Mouse (Mus musculus): Measurements from ENCODE around the gene Mt4.
"Not testable (repeated sequence)": the region's sequence is repeated elsewhere in the genome, so short reads cannot be mapped to it uniquely, and the experiment has no call there.

Mt4 gene

GRCm38 (mm10) chr8:94132096-94132495 is 4.9 kb upstream of the Mt4 start:
- DNase-seq (ENCODE audit: inconsistent age in 2 of 2, low spot score in 1 of 2), result no peak

GRCm38 (mm10) chr8:94134601-94135000 is 2.4 kb upstream of the Mt4 start:
- not testable (repeated sequence) for DNase-seq (ENCODE audit: inconsistent age in 2 of 2, low spot score in 1 of 2)

- no peak for DNase-seq (ENCODE audit: inconsistent age in 2 of 2, low spot score in 1 of 2)
These were observed 1.4 kb upstream of the Mt4 start for GRCm38 (mm10) chr8:94135556-94135955.

GRCm38 (mm10) chr8:94136192-94136591 is 805 bp upstream of the Mt4 start:
- no peak for DNase-seq (ENCODE audit: inconsistent age in 2 of 2, low spot score in 1 of 2)

GRCm38 (mm10) chr8:94140266-94140795 is 3.3 kb downstream of the Mt4 start:
- peak in 1 of 2 experiments; percentile 69 for DNase-seq (ENCODE audit: inconsistent age in 2 of 2, low spot score in 1 of 2)

- DNase-seq (ENCODE audit: inconsistent age in 2 of 2, low spot score in 1 of 2), result no peak
These were observed 11.2 kb downstream of the Mt4 start for GRCm38 (mm10) chr8:94148236-94148635.

- DNase-seq (ENCODE audit: inconsistent age in 2 of 2, low spot score in 1 of 2), result no peak
These were observed 13.9 kb downstream of the Mt4 start for GRCm38 (mm10) chr8:94150925-94151324.

- peak; percentile 40 to 71 for DNase-seq (ENCODE audit: inconsistent age in 2 of 2, low spot score in 1 of 2)
These were observed 15.7 kb downstream of the Mt4 start, which contains the start of gene Mt3 for GRCm38 (mm10) chr8:94152513-94153300. Mt3 (plus strand) TSS chr8:94152607.

- no peak for DNase-seq (ENCODE audit: inconsistent age in 2 of 2, low spot score in 1 of 2)
These were observed 16.5 kb downstream of the Mt4 start for GRCm38 (mm10) chr8:94153451-94153850.

- no peak for DNase-seq (ENCODE audit: inconsistent age in 2 of 2, low spot score in 1 of 2)
These were observed 17.5 kb downstream of the Mt4 start for GRCm38 (mm10) chr8:94154537-94154936.

- no peak for DNase-seq (ENCODE audit: inconsistent age in 2 of 2, low spot score in 1 of 2)
These were observed 19.1 kb downstream of the Mt4 start for GRCm38 (mm10) chr8:94156092-94156491.

GRCm38 (mm10) chr8:94165772-94166171 is 28.8 kb downstream of the Mt4 start:
- not testable (repeated sequence) for DNase-seq (ENCODE audit: inconsistent age in 2 of 2, low spot score in 1 of 2)

GRCm38 (mm10) chr8:94167244-94167643 is 30.2 kb downstream of the Mt4 start:
- DNase-seq (ENCODE audit: inconsistent age in 2 of 2, low spot score in 1 of 2), result peak; percentile 85 to 97

- DNase-seq (ENCODE audit: inconsistent age in 2 of 2, low spot score in 1 of 2), result no peak
These were observed 32.5 kb downstream of the Mt4 start for GRCm38 (mm10) chr8:94169547-94169946.

GRCm38 (mm10) chr8:94171321-94171755 is 34.3 kb downstream of the Mt4 start:
- peak; percentile 75 to 84 for DNase-seq (ENCODE audit: inconsistent age in 2 of 2, low spot score in 1 of 2)

- peak; percentile 90 to 93 for DNase-seq (ENCODE audit: inconsistent age in 2 of 2, low spot score in 1 of 2)
These were observed 35.2 kb downstream of the Mt4 start, which contains the start of gene Mt2 for GRCm38 (mm10) chr8:94172075-94172808. Mt2 (plus strand) TSS chr8:94172664.

GRCm38 (mm10) chr8:94172809-94173732 is 36.1 kb downstream of the Mt4 start:
- DNase-seq (ENCODE audit: inconsistent age in 2 of 2, low spot score in 1 of 2), result no peak

GRCm38 (mm10) chr8:94173848-94174403 is 36.9 kb downstream of the Mt4 start:
- DNase-seq (ENCODE audit: inconsistent age in 2 of 2, low spot score in 1 of 2), result peak in 1 of 2 experiments; percentile 44

GRCm38 (mm10) chr8:94174619-94175213 is 37.7 kb downstream of the Mt4 start:
- DNase-seq (ENCODE audit: inconsistent age in 2 of 2, low spot score in 1 of 2), result peak in 1 of 2 experiments; percentile 55
